Mouse (Mus musculus) cerebellum, postnatal 14 days (tissue): ENCODE results near the gene Coro6.

ENCODE experiments used
- DNase-seq, 2 experiments: peaks; one replicate each; pipeline ENCODE4 v3.0.0; 2021; ENCODE audit warnings: mixed read lengths in 2 of 2

Gene Coro6

DNA sequence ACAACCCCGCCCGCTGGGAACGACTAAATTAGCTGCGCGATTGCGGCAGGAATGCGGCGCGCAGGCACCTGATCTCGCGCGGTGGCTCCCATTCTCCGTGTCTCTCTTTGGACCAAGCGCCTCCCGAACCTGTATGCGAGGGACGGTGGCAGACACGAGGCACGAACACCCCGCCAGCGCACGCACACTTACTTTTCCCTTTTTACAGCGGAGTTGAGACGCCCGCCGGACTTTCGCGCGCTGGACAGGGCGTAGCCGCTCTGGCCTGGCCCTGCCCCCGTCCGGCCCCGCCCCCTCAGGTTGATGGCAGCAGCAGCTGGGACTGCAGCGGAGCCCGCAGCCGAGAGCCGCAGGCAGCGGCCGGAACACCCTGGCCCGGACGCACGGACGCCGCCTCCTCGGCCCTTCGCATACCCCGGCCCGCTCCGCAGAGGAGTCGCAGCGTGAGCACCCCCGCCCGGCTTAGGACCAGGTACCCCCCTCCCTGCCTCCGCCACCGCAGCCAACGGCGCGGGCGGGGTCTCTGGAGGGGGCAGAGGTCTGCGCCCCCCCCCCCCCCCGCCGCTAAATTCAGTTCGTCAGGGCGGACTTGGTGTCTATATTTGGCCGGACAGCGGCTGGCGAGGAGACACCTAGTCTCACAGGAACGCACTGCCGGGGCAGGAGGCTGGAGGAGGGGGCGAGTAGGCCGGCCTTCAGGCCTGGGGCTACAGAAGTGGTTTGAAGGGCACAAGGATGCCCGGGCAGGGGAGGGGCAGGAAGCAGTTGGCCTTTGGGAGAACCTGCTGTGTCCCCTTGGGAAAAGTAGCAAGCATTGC lies at the start of gene Coro6:
TSS of gene Coro6 (plus strand) at position 129 of the 818 bp plus-strand sequence.
- DNase-seq: peak; percentile 52 to 53

DNA sequence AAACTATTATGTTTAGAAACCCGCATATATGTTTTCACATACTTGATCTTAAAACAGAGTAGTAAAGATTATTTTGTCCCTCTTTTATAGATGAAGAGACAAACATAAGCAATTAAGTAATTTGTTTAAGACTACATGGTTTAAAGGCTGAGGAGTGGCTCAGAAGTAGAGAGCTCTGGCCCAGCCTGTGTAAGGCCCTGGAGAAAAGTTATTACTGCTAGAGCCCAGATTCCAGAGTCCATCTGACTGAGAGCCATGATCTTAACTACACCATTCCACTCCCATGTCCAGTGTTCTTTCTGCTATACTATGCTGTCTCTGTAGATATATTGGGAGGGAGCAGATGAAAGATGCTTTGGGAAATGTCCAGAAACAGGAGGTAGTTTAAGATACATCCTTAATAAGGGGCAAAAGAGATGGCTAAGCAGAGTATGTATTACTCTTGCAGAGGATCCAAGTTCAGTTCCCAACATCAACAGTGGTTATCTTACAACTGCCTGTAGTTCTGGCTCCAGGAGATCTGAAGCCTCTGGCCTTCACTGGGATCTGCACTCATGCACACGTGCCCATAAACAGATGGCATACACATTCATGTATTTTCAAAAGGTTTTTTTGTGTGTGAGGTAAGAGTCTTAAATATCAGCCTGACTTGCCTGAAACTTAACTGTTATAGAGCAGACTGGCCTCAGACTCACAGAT lies 47.9 kb upstream of the Coro6 start:
- DNase-seq: no peak

- no peak for DNase-seq
Observed at GRCm38 (mm10) chr11:77416212-77417000, 45.8 kb upstream of the Coro6 start.

- no peak for DNase-seq
Observed at GRCm38 (mm10) chr11:77418021-77418420, 44.2 kb upstream of the Coro6 start.

GRCm38 (mm10) chr11:77423175-77423859 lies 38.9 kb upstream of the Coro6 start:
- no peak for DNase-seq

- no peak for DNase-seq
Observed at GRCm38 (mm10) chr11:77428446-77428845, 33.8 kb upstream of the Coro6 start.

DNA sequence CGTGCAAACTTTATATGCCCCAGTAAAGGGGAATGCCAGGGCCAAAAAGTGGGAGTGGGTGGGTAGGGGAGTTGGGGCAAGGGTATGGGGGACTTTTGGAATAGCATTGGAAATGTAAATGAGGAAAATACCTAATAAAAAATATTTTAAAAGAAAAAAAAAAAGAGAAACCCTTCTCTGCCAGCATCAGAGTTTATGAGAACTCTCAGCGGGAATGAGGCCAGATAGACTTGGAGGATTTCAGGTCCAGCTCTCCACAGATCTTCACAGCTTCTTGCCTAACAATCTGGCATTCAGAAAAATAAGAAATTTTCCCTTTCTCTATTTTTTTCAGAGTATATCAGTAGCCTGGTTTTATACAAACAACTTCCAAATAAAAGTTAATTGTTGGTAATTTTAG lies 25.2 kb upstream of the Coro6 start:
- DNase-seq: no peak

- DNase-seq: no peak
Observed at GRCm38 (mm10) chr11:77440081-77440480, 22.1 kb upstream of the Coro6 start.

GRCm38 (mm10) chr11:77441020-77441419 lies 21.2 kb upstream of the Coro6 start:
- DNase-seq: no peak

GRCm38 (mm10) chr11:77442186-77443170 lies 19.7 kb upstream of the Coro6 start:
- no peak for DNase-seq

DNA sequence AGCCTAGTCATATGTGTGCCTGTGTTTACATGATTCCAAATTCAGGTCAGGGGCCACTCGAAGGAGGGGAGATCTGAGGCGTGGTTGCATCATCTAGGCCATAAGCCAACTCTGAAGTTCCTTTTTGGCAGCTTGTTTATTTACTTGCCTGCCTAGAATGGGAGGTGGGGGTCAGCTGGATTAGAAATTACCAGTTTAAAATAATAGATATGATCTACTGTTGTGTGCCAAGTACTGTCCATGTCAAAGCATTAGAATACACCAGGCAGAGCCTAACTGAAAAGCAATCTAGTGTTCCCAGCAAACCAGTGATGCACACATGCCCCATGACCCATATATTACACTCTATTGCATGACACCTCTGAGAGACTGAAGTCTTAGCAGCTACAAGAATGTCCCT lies 17.3 kb upstream of the Coro6 start:
- no peak for DNase-seq

DNA sequence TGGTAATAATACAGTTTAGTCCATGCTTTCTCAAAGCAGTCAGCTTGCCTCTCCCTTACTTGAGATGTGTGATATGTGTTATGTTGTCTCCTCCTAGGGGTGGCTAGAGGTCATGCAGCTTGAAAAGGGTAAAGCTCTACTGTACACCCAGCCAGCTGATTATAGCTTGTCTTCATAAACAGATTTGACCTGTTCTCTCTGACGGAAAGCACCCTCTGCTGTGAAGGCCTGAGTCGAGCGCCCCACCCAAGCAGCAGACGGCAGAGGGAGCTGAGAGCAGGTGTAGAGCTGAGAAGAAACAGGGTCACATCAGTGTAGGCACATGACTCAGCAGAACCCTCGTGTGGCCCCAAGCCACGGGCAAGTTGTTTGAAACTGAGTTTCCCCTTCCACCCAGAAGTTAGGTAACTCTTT lies 15.6 kb upstream of the Coro6 start:
- DNase-seq: peak; percentile 61 to 69

GRCm38 (mm10) chr11:77449224-77449623 lies 13.0 kb upstream of the Coro6 start:
- DNase-seq: no peak

- DNase-seq: no peak
Observed at GRCm38 (mm10) chr11:77451670-77452069, 10.5 kb upstream of the Coro6 start.

GRCm38 (mm10) chr11:77453388-77453787 lies 8.8 kb upstream of the Coro6 start:
- no peak for DNase-seq

- peak; percentile 63 to 69 for DNase-seq
Observed at GRCm38 (mm10) chr11:77455770-77456510, 6.3 kb upstream of the Coro6 start.

GRCm38 (mm10) chr11:77456866-77457265 lies 5.3 kb upstream of the Coro6 start:
- DNase-seq: peak; percentile 74 to 86

DNA sequence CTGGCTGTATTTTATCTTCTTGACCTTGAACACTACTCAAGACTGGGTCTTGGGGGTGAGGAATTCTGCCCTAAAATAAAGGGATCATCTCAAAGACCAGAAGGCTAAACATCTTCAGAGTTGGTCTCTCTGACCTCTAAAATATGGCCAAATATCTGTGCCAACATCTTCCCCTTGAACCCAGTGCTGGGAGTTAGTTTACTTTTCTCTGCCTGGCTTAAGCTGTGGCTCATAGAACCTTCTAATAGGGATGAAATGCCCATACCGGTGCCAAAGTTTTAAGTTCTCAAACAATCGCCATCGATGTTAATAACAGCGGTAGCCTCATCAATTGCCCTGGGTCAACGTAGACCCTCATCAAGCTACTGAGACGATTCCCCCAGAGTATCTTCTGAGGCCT lies 355 bp upstream of the Coro6 start:
- no peak for DNase-seq

- no peak for DNase-seq
Observed at GRCm38 (mm10) chr11:77463101-77463445, 862 bp downstream of the Coro6 start.

DNA sequence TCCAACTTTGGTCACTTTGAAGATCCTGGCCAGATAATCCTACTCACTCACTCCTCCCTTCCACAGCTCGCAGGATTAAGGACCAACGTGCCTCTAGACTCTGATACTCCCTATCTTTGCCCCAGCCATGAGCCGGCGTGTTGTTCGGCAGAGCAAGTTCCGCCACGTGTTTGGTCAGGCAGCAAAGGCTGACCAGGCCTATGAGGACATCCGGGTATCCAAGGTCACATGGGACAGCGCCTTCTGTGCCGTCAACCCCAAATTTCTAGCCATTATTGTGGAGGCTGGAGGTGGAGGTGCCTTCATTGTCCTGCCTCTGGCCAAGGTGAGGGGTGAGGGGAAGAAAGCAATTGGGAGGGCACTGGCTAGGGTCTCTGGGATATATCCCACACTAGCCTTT lies 1.6 kb downstream of the Coro6 start:
- no peak for DNase-seq

DNA sequence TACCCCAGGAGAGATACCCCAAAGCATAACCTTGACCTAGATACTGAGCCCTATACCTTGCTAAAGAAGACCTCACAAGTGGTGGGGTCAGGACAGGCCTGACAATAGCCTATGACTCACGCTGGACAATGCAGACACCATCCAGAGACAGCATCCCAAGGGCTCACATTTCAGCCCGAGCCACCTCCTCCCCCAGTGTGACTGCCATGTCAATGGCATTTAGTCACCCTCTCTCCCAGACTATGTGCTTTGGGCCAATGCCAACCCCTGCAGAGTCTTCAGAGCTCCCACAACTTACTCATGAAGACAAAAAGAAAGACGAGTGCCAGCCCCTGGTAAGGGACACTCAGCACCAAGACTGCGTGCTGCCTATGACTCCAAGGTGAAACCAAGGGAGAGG lies 2.5 kb downstream of the Coro6 start:
- DNase-seq: no peak
